Mouse (Mus musculus) CD4-positive helper T cell, adult 2 months (primary cell): ENCODE measurements around the gene Fbxl12.
"Not testable (repeated sequence)": the region's sequence is repeated elsewhere in the genome, so short reads cannot be mapped to it uniquely, and the experiment has no call there.

ENCODE experiments used
- DNase-seq: peaks from one replicate; pipeline ENCODE4 v3.0.0-alpha.2; 2012; ENCODE audit warnings: low read depth, missing footprints, low spot score

The Fbxl12 gene

DNA sequence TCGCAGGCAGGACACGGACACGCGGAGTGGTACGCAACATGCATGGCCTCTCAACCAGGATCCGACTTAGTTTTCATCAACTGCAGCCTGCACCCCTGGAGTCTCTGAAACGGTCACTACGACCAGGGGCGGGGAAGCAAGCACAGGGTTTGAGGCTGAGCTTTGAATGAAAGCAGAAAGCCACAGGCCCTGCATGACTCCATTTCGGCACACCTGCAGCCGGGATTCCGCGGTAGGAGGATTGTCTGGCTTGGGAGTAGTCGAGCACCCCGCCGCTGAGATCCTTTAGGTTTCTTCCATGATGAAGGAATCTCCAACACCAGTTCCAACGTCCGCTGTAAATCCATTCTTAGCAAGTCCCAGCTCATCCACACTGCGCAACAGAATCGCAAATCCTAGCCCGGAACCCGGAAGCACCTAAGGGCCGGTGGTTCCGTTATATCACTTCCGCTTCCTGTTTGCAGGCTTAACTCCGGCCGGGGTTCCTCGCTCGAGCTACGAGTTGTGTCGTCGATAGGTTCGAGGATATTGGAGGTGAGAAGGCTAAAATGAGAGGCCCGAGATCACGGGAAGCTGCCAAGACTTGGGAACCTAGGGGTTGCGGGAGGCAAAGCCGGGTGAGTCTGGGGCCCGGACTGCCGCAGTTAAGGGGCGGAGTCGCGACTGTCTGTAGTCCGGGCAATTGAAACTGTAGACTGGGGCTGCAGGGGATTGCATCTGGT is at the start of gene Fbxl12:
Fbxl12 (minus strand) TSS at position 408 of the 722 bp plus-strand sequence.
- DNase-seq: peak; percentile 90

DNA sequence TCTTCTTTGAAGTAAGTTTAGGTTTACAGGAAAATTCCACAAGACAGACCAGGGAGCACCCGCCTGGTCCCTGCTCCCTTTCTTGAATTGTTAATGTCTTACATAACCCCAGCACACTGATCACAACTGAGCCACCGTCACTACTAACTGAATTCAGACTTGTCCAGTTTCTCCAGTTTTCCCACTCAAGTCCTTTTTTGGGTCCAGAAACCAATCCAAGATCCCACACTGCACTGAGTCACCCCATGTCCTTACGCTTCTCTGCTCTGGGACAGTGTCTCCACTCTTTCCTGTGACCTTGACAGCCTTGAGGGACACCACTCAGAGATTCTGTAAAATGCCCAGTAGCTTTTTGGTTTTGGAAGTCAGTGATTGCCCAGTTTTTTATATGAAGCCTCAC is 48.3 kb upstream of the Fbxl12 start:
- no peak for DNase-seq

DNA sequence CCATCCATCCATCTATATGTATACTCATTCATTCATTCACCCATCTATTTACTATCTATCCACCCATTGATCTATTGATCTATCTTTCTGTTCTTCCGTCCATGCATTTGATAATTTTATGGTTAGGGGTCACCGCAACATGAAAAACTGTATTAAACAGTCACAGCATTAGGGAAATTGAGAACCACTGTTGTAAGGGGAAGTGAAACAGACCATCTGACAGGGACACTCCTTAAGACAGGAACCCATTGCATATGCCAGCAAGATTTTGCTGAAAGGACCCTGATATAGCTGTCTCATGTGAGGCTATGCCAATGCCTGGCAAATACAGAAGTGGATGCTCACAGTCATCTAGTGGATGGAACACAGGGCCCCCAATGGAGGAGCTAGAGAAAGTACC is 45.9 kb upstream of the Fbxl12 start:
- not testable (repeated sequence) for DNase-seq

DNA sequence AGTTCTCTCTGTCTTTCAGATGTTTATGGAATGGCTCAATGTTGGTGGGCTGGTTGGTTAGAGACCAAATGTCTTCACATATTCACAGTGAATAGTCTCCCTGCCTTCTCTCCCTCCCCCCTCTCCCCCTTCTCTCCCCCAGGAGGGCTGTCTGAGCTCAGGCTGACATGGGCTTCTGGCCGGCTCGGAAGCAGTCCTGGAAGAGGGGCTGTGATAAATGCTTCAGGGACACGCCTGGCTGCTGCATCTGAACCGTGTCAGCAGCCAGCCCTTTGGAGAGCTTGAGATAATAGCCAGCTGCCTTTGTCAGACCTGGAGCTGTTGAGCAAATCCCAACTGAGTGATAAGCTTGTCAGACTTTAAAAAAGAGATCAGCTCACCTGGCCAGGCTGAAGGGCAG is 45.3 kb upstream of the Fbxl12 start:
- no peak for DNase-seq

DNA sequence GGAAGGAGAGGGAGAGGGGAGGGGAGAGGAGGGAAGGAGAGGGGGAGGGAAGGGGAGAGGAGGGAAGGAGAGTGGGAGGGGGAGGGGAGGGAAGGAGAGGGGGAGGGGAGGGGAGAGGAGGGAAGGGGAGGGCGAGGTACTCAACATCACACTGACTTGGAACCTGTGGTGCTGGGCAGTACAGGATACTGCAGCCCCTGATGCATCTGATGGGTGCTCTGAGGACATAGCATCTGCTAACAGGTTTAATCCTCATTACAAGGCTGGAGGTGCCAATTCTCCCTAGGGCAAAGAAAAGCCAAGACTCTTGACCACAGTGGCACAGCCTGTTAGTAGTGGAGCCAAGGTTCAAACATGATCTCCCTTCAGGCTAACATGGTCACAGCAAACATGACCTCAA is 44.8 kb upstream of the Fbxl12 start:
- DNase-seq: no peak

DNA sequence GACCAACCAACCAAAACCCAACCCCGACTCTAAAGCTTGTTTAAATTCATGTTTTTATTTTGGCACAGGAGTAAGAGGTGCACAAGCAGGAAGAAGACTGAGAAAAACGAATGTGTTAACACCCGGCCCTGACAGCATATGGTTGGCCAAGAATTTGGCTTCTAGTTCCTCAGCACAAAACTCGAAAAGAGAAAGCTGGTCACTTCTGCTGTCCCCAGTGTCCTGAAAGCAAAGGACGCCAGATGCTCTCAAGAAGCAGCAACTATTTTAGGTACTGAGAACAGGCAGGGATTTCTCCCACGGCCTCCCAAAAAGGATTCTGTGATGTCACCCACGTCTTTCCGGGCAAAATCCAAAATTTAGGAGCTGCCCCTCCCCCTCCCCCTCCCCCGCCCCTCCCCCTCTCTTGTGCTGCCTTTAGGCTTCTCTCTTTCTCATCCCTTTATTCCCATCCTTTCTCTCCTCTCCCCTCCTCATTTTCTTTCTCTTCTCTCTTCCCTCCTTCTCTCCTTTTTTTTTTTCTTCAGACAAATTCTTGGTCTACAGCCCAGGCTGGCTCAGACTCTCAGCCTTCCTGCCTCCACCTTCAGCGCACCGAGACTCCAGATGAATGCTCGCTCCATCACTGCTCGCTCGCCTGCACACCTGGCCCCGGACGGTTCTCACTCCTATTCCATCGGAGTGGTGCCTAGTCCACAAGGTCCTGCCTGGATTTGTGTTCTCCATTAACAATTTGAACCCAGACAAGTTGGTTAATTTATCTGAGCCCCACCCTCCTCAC is 40.7 kb upstream of the Fbxl12 start:
- no peak for DNase-seq

DNA sequence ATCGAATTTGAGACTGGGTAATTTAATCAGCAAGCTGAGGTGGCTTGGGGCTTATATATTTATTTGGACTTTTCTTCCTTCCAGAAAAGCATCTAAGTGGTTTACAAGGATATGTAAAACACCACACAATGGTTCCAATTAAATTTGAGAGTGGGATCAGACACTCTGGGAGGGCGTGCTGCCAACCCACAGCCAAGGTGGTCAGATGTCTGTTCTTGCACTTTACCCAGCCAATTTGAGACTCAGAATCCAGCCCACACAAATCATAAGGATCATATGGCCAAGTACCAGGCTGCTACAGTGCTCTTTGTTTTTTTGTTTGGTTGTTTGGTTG is 37.8 kb upstream of the Fbxl12 start:
- DNase-seq: no peak

DNA sequence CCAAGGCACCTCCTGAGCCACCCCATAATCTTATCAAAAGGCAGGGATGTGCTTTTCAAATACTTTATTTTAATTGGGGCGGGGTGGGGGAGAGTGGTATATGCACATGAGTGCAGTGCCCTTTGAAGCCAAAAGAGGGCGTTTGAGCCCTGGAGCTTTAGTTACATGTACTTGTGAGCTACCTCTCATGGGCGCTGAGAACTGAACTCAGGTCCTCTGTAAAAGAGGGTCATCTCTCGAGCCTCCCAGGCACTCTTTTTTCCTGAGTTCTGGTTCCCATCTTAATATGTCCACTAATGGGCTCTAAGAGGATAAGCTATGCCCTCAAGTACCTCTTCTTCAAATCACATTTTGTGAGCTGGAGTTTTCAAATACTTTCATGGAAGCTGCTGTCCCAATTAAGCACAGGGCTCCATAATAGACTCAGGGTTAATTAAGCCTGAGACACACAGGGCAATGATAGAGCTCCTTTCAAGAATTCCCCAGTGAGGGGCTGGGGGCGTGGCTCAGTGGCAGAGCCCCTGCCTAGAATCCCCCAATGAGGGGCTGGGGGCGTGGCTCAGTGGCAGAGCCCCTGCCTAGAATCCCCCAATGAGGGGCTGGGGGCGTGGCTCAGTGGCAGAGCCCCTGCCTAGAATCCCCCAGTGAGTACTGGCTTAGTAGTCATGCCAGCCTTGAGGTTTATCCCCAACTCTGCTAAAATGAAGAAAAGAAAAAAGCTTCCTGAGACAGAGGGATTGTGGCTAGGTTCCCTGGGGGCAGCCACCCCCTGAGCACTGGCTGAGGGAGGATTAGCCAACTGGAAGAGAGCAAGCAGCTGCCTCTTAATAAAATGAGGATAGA is 37.2 kb upstream of the Fbxl12 start:
- DNase-seq: no peak

DNA sequence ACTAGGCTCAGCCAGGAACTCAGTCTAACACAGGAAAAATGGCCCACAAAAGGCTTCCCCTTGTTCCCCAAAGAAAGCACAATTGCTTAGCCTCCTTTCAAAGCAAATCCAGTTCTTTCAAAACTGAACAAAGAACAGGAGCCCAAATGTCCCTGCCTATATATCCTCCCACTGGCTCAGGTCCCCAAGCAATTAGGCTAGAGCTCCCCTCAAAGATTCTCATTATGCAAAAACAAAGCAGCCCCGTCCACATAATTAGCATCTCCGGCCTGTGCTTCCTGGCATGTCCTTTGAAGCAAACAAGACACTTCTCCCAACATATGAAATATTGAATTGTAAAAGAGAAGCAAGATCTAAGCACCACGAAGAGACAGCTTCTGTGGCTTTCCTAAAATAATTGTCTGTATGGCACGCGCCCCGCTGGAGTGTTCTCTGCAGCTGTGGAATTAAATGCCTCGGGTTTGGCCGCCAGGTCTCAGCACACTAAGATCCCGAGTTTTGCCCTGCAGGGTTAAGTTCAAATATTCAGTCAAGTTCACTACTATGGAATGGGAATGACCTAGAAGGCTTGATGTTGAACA is 35.9 kb upstream of the Fbxl12 start:
- no peak for DNase-seq

DNA sequence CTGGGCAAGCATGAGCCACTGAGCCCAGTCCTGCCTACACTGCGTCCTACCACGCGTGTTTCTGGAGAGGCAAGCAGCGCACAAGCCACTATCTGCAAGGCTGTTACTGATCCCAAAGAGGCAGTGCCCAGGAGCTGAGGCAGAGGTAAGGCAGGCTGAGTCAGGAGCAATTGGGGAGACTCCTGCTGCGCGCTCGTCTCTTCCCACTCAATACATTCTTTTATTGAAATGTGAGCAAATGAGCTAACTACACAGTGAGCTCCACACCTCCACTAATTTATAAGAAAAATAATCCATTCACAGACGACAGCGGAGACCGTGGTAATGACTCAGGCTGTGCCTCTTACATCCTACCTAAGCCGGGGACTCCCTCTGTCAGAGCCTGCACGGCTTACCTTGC is 33.3 kb upstream of the Fbxl12 start:
- no peak for DNase-seq

DNA sequence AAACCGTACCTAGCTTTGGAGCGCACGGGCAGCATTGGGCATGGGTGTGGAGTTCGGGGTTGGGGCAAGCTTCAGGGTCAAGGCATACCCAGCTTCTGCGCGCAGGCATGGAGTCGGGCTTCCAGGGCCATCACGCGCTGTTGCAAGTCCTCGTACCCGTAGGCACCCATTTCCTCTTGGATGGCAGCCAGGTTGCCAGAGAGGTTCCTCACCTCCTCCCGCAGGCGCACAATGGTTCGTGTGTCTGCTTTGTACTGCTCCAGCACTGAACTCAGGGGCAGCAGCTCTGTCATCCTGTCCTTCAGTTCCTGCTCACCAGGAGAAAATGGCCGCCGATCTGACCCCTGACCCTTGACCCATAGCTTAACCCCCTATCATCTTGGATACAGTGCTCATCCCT is 27.5 kb upstream of the Fbxl12 start:
- no peak for DNase-seq

DNA sequence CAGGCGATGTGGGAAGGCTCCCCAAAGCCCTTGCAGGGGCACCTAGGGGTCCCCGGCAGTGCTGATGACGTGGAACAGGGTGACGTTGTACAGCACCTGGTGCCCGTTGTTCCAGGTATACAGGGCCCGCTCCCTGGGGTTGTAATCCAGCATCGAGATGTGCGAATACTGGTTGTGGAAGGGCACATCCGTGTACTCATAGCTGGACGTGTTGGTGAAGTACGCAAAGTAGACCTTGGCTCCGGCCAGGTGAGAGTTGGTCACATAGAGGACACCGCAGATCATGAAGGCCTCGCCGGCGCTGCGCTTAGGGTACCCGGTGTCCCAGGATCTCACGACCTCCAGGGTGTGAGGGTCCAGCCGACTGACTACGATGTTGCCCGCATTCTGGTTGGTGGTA is 23.5 kb upstream of the Fbxl12 start:
- DNase-seq: no peak

DNA sequence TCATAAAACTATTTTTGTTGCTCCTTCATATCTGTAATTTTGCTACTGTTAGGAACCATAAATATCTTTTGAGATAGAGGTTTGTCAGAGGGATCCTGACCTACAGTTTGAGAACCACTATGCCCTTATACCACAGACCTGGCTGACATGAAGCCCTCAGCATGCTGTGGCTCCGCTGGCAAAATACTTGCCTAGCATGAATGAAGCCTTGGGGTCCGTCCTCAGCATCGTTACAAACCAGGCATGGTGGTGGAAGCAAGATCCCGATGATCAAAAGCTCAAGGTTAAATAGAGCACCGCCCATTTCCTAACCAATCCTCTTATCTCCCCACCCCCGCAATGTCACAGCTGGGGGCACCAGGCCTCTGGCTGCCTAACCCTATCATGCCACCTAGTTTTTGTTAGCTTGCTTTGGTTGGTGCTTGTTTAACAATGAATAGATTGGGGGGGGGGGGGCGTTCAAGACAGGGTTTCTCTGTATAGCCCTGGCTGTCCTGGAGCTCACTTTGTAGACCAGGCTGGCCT is 22.0 kb upstream of the Fbxl12 start:
- no peak for DNase-seq

DNA sequence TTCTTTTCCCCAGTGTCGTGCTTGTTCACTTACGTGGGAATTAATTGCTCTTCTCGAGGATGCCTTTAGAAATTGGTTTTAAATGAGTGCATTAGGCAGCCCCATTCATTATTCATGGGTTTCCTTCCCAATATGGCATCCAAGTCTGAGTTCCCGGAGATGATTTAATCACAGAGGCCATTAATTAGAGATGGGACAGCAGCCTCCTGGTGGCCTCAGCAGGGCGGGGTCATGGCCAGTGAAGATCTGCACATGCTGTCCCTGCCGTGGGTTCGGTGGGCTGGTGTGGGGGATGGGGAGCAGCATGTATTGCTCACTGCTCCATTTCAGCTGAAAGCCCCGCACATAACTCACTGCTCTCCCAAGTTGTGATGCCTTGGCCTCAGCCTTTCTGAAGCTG is 21.4 kb upstream of the Fbxl12 start:
- no peak for DNase-seq

DNA sequence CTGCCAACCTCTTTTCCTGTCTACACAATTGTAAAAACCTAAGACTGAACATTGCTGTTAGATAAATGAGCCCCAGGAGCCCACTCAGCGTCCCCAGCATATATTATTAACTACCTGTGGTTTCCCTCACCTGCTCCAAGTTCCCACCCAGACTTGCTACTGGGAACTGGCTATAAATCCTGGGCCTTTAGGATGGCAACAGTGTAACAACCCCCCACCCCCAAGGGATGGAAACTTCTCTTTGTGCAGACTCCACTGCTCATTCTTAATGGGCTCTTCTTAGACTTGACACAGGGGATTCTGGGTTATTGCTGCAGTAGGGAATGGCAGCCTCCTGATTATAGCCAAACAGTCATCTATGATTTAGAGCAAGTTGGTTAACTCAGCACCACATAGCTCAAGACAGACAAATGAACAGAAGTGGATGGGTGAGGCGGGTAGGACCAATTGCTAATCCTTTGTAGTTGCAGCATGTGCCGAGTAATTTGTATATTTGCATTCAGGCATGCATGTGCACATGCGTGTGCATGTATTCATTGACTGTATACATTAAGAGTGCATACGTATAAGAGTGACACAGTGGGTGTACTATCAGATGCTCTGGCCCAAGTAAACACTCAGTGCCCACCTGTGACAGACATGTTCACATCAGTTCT is 20.5 kb upstream of the Fbxl12 start:
- no peak for DNase-seq

DNA sequence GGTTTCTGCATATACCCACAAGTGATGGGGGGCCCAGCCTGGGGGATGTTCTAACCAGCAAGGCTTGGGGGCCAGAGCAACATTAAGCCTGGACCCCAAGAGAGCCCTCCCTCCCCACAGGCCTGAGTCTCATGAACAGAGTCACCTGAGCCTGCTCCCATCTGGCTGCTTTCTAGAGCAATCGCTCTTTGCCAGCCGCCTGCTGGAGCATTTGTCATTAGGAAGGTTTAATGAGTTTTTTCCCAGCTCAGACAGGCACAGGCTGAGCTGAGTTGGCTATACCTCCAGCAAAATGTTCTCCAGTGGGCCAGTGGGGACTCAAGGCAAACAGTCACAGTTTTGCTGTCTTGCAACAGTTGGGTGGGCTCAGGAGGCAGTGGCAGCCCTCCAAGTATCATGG is 19.8 kb upstream of the Fbxl12 start:
- DNase-seq: no peak

DNA sequence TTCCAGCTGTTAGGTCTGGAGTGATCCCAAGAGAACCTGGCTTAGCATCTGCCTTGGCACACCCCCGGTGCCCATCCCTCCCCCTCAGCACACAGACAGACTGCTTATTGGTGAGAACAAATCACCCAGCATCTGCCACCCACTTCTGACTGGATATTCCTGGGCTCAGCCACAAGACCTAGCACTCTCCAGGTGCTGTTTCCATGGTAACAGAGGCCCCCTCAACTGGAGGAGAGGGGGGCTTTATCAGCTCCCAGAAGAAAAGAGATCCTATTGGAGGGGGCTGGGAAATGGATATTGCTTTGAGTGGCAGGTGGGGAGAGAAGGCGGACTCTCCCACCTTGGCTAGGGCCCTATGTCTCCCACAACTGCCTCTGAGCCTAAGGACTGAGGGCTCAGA is 19.4 kb upstream of the Fbxl12 start:
- no peak for DNase-seq

DNA sequence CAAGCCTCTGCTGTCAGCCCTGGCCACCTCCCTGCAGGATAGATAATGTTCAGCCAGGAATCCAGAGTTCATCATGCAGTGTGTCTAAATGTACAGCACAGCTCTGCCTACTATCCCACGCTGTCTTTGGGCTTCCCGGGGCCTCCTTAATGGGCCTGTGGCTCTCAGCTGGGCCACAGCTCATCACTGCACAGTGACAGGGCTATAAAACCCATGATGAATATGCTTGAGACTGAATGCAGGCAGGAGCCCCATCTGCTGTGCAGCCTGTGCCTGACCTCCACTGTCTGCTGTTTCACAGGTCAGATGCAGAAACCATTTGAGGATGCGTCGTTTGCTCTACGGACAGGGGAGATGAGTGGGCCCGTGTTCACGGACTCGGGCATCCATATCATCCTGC is 18.3 kb upstream of the Fbxl12 start:
- DNase-seq: no peak

DNA sequence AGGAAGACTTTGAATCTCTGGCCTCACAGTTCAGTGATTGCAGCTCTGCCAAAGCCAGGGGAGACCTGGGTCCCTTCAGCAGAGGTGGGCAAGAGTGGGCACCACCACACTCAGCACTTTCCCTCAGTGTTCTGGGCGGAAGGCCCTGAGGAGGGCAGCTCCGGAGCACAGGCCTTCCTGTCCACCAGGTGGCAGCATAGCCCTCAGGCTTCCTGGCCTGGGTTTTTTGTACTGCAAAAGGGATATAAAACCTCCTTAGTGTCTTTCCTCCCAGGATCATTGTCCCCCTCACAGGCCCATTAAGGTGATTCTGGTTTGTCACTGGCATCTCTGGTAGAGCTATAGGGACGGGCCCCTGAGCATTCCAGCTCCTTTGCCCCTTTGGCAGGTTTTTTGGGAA is 17.8 kb upstream of the Fbxl12 start:
- peak; percentile 55 for DNase-seq

DNA sequence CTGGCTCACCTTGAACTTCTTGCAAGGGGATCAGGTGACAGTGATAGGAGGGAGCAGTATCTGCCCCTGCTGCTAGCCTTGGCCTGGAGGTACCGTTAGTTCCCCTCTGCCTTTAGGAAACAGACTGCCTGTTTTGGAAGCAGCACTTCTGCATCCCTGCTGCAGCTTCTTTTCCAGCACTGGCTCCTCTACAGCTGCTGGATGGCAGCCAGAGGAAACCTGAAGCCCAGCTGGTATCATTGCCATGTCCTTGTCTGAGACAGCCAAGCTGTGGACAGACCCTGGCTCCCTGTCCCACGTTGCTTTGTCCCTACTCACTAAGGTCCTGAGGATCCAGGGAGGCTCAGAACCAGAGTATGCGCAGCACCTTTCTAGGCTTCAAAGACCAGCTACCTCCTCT is 13.0 kb upstream of the Fbxl12 start:
- no peak for DNase-seq

DNA sequence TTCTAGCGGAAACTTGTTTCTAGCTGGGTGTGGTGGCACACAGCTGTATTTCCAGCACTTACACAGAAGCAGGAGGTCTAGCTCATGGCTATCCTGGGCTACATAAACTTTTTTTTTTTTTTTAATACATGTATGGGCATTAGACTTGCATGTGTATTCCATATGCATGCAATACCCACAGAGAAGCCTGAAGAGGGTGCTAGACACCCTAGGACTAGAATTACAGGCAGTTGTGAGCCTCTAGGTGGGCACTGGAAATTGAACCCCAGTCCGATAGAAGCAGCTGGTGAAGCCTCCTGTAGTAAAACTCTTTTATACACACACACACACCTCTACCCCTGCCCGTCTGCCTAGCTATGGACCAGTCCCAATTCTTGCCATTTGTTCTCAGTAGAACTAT is 9.3 kb upstream of the Fbxl12 start:
- DNase-seq: no peak
